Mouse (Mus musculus): ENCODE data around the gene Mcpt4. TPM values are rescaled to one million over a fixed set of nuclear protein-coding genes. Genes with fewer than 3 reads are reported as not detected.

The Mcpt4 gene
- 0.19 TPM in 1 of 2 replicates, not detected in the other for polyA plus RNA-seq (2012; rRNA removed)

GRCm38 (mm10) chr14:56062213-56062612 is at the start of gene Mcpt4:
Gene Mcpt4, minus strand, starts transcription at chr14:56062313.

DNA sequence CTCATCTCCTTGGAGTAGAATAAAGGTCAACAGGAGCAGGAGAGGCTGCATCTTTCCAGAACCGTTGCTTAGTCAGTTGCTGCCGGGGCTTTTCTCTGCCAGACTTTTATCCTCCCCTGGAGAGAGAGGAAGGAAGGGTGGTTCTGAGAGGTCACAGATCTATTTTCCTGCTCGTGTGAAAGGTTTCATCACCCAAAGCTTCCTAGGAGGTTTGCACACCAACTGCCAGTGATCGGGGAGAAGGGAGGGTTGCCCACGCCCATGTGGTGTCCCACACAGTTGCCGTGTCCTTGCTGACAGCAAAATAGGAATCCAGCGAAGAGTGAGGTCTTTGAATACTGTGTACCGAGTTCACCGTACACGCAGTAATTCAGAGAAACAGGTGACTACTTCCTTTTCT is 40.3 kb upstream of the Mcpt4 start, which contains the start of gene Ctsg:
Gene Ctsg, minus strand, starts transcription at position 189 of the 400 bp plus-strand sequence.

DNA sequence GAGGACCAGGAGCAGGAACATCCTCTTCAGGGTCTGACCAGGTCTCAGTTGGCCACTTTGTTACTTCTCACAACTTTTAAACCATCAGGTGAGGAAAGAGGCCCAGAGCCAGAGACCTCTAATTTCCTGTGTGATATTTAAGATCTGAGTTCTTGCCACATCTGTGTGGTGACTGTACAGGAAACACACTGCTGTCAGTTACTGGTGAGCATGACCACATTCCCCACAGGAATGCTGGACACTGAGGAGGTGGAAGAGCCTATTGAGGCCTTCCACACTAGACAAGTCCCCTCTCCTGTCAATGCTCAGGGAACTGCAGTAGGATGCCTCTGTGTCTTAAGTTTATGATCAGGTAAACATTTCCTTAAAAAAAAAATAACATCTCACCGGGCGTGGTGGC is 23.1 kb upstream of the Mcpt4 start, which contains the start of gene Mcpt8:
Gene Mcpt8, minus strand, starts transcription at position 107 of the 400 bp plus-strand sequence.

GRCm38 (mm10) chr14:56041792-56042191 is 20.3 kb downstream of the Mcpt4 start, which contains the start of gene Mcpt2:
Gene Mcpt2, plus strand, starts transcription at chr14:56042041.

GRCm38 (mm10) chr14:56030395-56030794 is 31.7 kb downstream of the Mcpt4 start, which contains the start of gene Mcpt9:
Gene Mcpt9, minus strand, starts transcription at chr14:56030495.

GRCm38 (mm10) chr14:56017671-56018070 is 44.4 kb downstream of the Mcpt4 start, which contains the start of gene Mcpt1:
Gene Mcpt1, plus strand, starts transcription at chr14:56017971.

Other genes with a start within 250 kb of the Mcpt4 start
- gene Nfatc4, start 239.2 kb downstream of the Mcpt4 start, polyA plus RNA-seq (2012; rRNA removed): 29.1 and 48.1 TPM in 2 replicates
- 18.4 and 24.1 TPM in 2 replicates for gene Nynrin, start 208.3 kb downstream of the Mcpt4 start, polyA plus RNA-seq (2012; rRNA removed)
- gene Cbln3, start 177.9 kb downstream of the Mcpt4 start, polyA plus RNA-seq (2012; rRNA removed): 0.45 and 0.53 TPM in 2 replicates
- 14.8 and 16.5 TPM in 2 replicates for gene Khnyn, start 177.4 kb downstream of the Mcpt4 start, polyA plus RNA-seq (2012; rRNA removed)
- gene Sdr39u1, start 162.0 kb downstream of the Mcpt4 start, polyA plus RNA-seq (2012; rRNA removed): 102 and 107 TPM in 2 replicates
- 1.4 and 5.1 TPM in 2 replicates for gene Cma1, start 117.6 kb downstream of the Mcpt4 start, polyA plus RNA-seq (2012; rRNA removed)
- gene Cma2, start 111.3 kb downstream of the Mcpt4 start, polyA plus RNA-seq (2012; rRNA removed): not detected in 2 replicates
- 0.08 TPM in 1 of 2 replicates, not detected in the other for gene Mcpt1, start 44.3 kb downstream of the Mcpt4 start, polyA plus RNA-seq (2012; rRNA removed)
- not detected in 2 replicates for gene Mcpt9, start 31.8 kb downstream of the Mcpt4 start, polyA plus RNA-seq (2012; rRNA removed)
- gene Mcpt2, start 20.3 kb downstream of the Mcpt4 start, polyA plus RNA-seq (2012; rRNA removed): 0.06 TPM in 1 of 2 replicates, not detected in the other
- gene Mcpt8, start 23.0 kb upstream of the Mcpt4 start, polyA plus RNA-seq (2012; rRNA removed): 0.07 and 0.23 TPM in 2 replicates
- 0.22 and 0.29 TPM in 2 replicates for gene Ctsg, start 40.3 kb upstream of the Mcpt4 start, polyA plus RNA-seq (2012; rRNA removed)
- gene Gzme, start 58.3 kb upstream of the Mcpt4 start, polyA plus RNA-seq (2012; rRNA removed): not detected in 2 replicates
- gene Gzmd, start 70.3 kb upstream of the Mcpt4 start, polyA plus RNA-seq (2012; rRNA removed): not detected in 2 replicates
- not detected in 2 replicates for gene Gzmg, start 97.3 kb upstream of the Mcpt4 start, polyA plus RNA-seq (2012; rRNA removed)
- gene Gzmn, start 112.3 kb upstream of the Mcpt4 start, polyA plus RNA-seq (2012; rRNA removed): not detected in 2 replicates
- not detected in 2 replicates for gene Gzmf, start 149.1 kb upstream of the Mcpt4 start, polyA plus RNA-seq (2012; rRNA removed)
- 0.09 TPM in 1 of 2 replicates, not detected in the other for gene Gzmc, start 172.3 kb upstream of the Mcpt4 start, polyA plus RNA-seq (2012; rRNA removed)
- gene Gzmb, start 199.9 kb upstream of the Mcpt4 start, polyA plus RNA-seq (2012; rRNA removed): 0.04 and 0.09 TPM in 2 replicates